ENCODE assay signal across 8 mouse cellular contexts in genomic region chr9:32717931-32718820, GRCm38 (mm10).
DNase-seq lines count a peak whose midpoint lies in the region; ATAC-seq and TF ChIP-seq lines count a peak whose summit lies in the region.

No protein-coding gene starts in this region.

- no peak for TF ChIP-seq CTCF in hindbrain, postnatal 0 days (IDR thresholded peaks at IDR 0.05; ENCODE audit: low read depth)

- no peak overlapping the region for H3K9ac ChIP-seq in hindbrain, postnatal 0 days (replicated peaks; ENCODE audit: low read length)
- H3K9ac ChIP-seq in hindbrain, embryonic 16.5 days (ENCODE audit: low read depth, low read length): no peak overlapping the region
- 0 out of 2 replicates have a peak overlapping the region, but pooled peaks have one; percentile 4 for H3K9ac ChIP-seq in heart, embryonic 15.5 days
- H3K9ac ChIP-seq in stomach, embryonic 16.5 days (ENCODE audit: low read length): no peak overlapping the region

- H3K9me3 ChIP-seq in hindbrain, postnatal 0 days (ENCODE audit: low read length): no peaks in the 10 kb centered on the region
- no peaks in the 10 kb centered on the region for H3K9me3 ChIP-seq in hindbrain, embryonic 16.5 days (ENCODE audit: control insufficient read depth, low read length)
- H3K9me3 ChIP-seq in heart, embryonic 15.5 days (replicated peaks): no peaks in the 10 kb centered on the region
- no peaks in the 10 kb centered on the region for H3K9me3 ChIP-seq in stomach, embryonic 16.5 days (replicated peaks; ENCODE audit: control insufficient read depth, low read length)

- 64% methylated on average over 9 of the region's 9 CpGs for WGBS in hindbrain, postnatal 0 days
- WGBS in hindbrain, embryonic 16.5 days: 68% methylated on average over 9 of the region's 9 CpGs
- WGBS in heart, embryonic 15.5 days: 50% methylated on average over 9 of the region's 9 CpGs
- WGBS in stomach, embryonic 16.5 days: 33% methylated on average over 9 of the region's 9 CpGs

- H3K4me1 ChIP-seq in hindbrain, postnatal 0 days (ENCODE audit: insufficient read depth, low read length): peaks cover 5% of the 10 kb centered on the region; the same call in 1 of the 2 replicates
- peaks cover 8% of the 10 kb centered on the region for H3K4me1 ChIP-seq in hindbrain, embryonic 16.5 days (ENCODE audit: control insufficient read depth, insufficient read depth, low read depth, low read length)
- peaks cover 78% of the 10 kb centered on the region for H3K4me1 ChIP-seq in heart, embryonic 15.5 days (replicated peaks)
- H3K4me1 ChIP-seq in stomach, embryonic 16.5 days (ENCODE audit: control insufficient read depth, insufficient read depth, low read length): peaks cover 37% of the 10 kb centered on the region

- no peak for DNase-seq in hindbrain, postnatal 0 days (ENCODE audit: low spot score)
- peak; percentile 24 for DNase-seq in ovary, postnatal 36 days (ENCODE audit: low spot score)
- DNase-seq in ovary, postnatal 10 days (ENCODE audit: low spot score): no peak
- DNase-seq in left cerebral cortex, adult 8-10 months (ENCODE audit: low spot score in 2 of 2): no peak
- DNase-seq in adipocyte (ENCODE audit: low spot score): no peak

- peak overlapping the region; percentile 17; the same call in 1 of the 2 replicates for H3K27ac ChIP-seq in hindbrain, postnatal 0 days
- no peak overlapping the region; the same call in 1 of the 2 replicates for H3K27ac ChIP-seq in hindbrain, embryonic 16.5 days (ENCODE audit: low read depth, low read length)
- peak overlapping the region; percentile 87 for H3K27ac ChIP-seq in heart, embryonic 15.5 days
- peak overlapping the region; percentile 70 for H3K27ac ChIP-seq in stomach, embryonic 16.5 days (ENCODE audit: low read length)

- no peaks in the 10 kb centered on the region for H3K27me3 ChIP-seq in hindbrain, postnatal 0 days (ENCODE audit: insufficient read depth, low read length)
- no peaks in the 10 kb centered on the region; the same call in 1 of the 2 replicates for H3K27me3 ChIP-seq in hindbrain, embryonic 16.5 days (replicated peaks; ENCODE audit: control insufficient read depth, insufficient read depth, low read length)
- no peaks in the 10 kb centered on the region for H3K27me3 ChIP-seq in heart, embryonic 15.5 days
- H3K27me3 ChIP-seq in stomach, embryonic 16.5 days (ENCODE audit: control insufficient read depth, insufficient read depth, low read length): no peaks in the 10 kb centered on the region

- ATAC-seq in hindbrain, postnatal 0 days: no peak
- ATAC-seq in hindbrain, embryonic 16.5 days: no peak
- ATAC-seq in heart, embryonic 15.5 days (replicated peaks; ENCODE audit: insufficient number of reproducible peaks, insufficient read depth, low FRiP score, low read depth): no peak
- ATAC-seq in stomach, embryonic 16.5 days (ENCODE audit: insufficient read depth, low FRiP score): no peak

- no peaks in the 10 kb centered on the region for H3K36me3 ChIP-seq in hindbrain, postnatal 0 days (ENCODE audit: insufficient read depth, low read length)
- no peaks in the 10 kb centered on the region for H3K36me3 ChIP-seq in hindbrain, embryonic 16.5 days (ENCODE audit: control insufficient read depth, insufficient read depth, low read length)
- H3K36me3 ChIP-seq in heart, embryonic 15.5 days: no peaks in the 10 kb centered on the region
- H3K36me3 ChIP-seq in stomach, embryonic 16.5 days (ENCODE audit: control insufficient read depth, insufficient read depth, low read length): no peaks in the 10 kb centered on the region

- H3K4me3 ChIP-seq in hindbrain, postnatal 0 days (ENCODE audit: low read length): no peak overlapping the region
- H3K4me3 ChIP-seq in hindbrain, embryonic 16.5 days (ENCODE audit: low read length): no peak overlapping the region
- H3K4me3 ChIP-seq in heart, embryonic 15.5 days: no peak overlapping the region
- H3K4me3 ChIP-seq in stomach, embryonic 16.5 days (replicated peaks; ENCODE audit: low read length): no peak overlapping the region

- no peak overlapping the region for H3K4me2 ChIP-seq in hindbrain, postnatal 0 days (ENCODE audit: low read depth, low read length)
- no peak overlapping the region for H3K4me2 ChIP-seq in hindbrain, embryonic 16.5 days (ENCODE audit: low read length)
- H3K4me2 ChIP-seq in heart, embryonic 15.5 days: no peak overlapping the region
- H3K4me2 ChIP-seq in stomach, embryonic 16.5 days (ENCODE audit: low read depth, low read length): no peak overlapping the region
